Mouse (Mus musculus) stomach, postnatal 0 days (tissue): ENCODE results near the gene Pde1c. TPM values are rescaled to one million over a fixed set of nuclear protein-coding genes. Genes with fewer than 3 reads are reported as not detected.

ENCODE experiments used
- ATAC-seq: fragments of 200-750 bp; cut with Nextera tagmentation; 2 replicates; pipeline ENCODE4 v1.8.0; 2017; ENCODE audit not compliant: low FRiP score, low TSS enrichment
- DNase-seq: peaks from one replicate; pipeline ENCODE4 v3.0.0-alpha.2; 2016; ENCODE audit warnings: low spot score
- H3K27ac ChIP-seq: fragments of 300-500 bp; sonication (generic); replicated peaks from 2 replicates; pipeline ENCODE4 v1.5.1; 2014; ENCODE audit warnings: mild to moderate bottlenecking, control low read depth
- H3K27me3 ChIP-seq: fragments of 300-500 bp; sonication (generic); 2 replicates; pipeline ENCODE4 v1.6.1; 2014; ENCODE audit warnings: low read length; ENCODE audit not compliant: control insufficient read depth, insufficient read depth
- H3K36me3 ChIP-seq: fragments of 300-500 bp; sonication (generic); 2 replicates; pipeline ENCODE4 v1.6.1; 2014; ENCODE audit warnings: low read length, mixed read lengths; ENCODE audit not compliant: control insufficient read depth, insufficient read depth
- H3K4me1 ChIP-seq: fragments of 300-500 bp; sonication (generic); replicated peaks from 2 replicates; pipeline ENCODE4 v1.6.1; 2014; ENCODE audit warnings: antibody characterized with exemption; ENCODE audit not compliant: control insufficient read depth, insufficient read depth
- H3K4me2 ChIP-seq: fragments of 300-500 bp; sonication (generic); replicated peaks from 2 replicates; pipeline ENCODE4 v1.6.1; 2014; ENCODE audit warnings: low read depth, mild to moderate bottlenecking, control low read depth, moderate library complexity
- H3K4me3 ChIP-seq: fragments of 300-500 bp; sonication (generic); 2 replicates; pipeline ENCODE4 v1.5.1; 2014; ENCODE audit warnings: low read depth, low read length, control low read depth
- H3K9ac ChIP-seq: fragments of 300-500 bp; sonication (generic); 2 replicates; pipeline ENCODE4 v1.6.1; 2014; ENCODE audit warnings: mild to moderate bottlenecking, low read length, control low read depth, mixed read lengths
- H3K9me3 ChIP-seq: fragments of 300-500 bp; sonication (generic); 2 replicates; pipeline ENCODE4 v1.6.1; 2016; ENCODE audit warnings: low read length; ENCODE audit not compliant: control insufficient read depth
- CTCF ChIP-seq: IDR thresholded peaks from 2 replicates; pipeline ENCODE4 v1.5.1; 2016; ENCODE audit warnings: antibody characterized with exemption, low read depth, mild to moderate bottlenecking, moderate library complexity
- EP300 ChIP-seq: optimal IDR thresholded peaks from 2 replicates; pipeline ENCODE3; 2016; ENCODE audit warnings: antibody characterized with exemption
- WGBS: fragments of 180-500 bp; shearing (Covaris S2); extraction: QIAGEN DNeasy Blood & Tissue Kit; methylation state at CpG from one replicate; pipeline ENCODE4 v1.1.7; 2014; 5-methylcytosine and 5-hydroxymethylcytosine counted together
- polyA plus RNA-seq: library from polyadenylated mRNA; unstranded; fragments of >200 nt; fragmentation: Nextera tagmentation; extraction: Ambion mirVana; gene quantifications from 2 replicates; pipeline ENCODE4 v1.2.1, GENCODE M21; 2015

Pde1c gene
- polyA plus RNA-seq, 1 experiment from 2014 or later, result 1.8 TPM

DNA sequence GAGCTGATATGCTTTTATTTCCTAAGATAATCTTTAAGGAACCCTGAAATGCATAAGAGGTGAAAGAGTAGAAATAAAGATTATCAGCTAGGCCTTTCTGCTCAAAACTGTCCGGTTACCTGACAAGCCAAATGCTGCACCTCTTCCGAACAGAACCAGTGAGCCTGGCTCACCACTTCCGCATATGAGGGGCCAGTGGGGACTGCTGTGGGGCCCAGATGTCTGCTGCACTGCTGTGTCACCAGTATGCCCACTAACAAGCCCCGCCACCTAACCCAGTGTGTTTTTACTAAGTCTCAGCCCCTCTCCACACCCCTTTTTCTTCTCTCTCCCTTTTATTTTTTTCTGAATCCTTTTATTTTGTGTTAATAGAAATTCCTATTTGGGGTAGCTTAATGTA, 17.9 kb downstream of the Pde1c start:
- 70% methylated on average over 4 of the region's 4 CpGs for WGBS
- DNase-seq, result no peak
- Histone ChIP-seq H3K4me3 (no peak overlapping the region), H3K4me1 (no peaks in the 10 kb centered on the region), H3K36me3 (no peaks in the 10 kb centered on the region), H3K4me2 (no peak overlapping the region), H3K27me3 (no peaks in the 10 kb centered on the region), H3K9me3 (no peaks in the 10 kb centered on the region), H3K9ac (no peak overlapping the region), H3K27ac (no peak overlapping the region)
- TF ChIP-seq CTCF (no peak), EP300 (no peak)
- ATAC-seq, result no peak

DNA sequence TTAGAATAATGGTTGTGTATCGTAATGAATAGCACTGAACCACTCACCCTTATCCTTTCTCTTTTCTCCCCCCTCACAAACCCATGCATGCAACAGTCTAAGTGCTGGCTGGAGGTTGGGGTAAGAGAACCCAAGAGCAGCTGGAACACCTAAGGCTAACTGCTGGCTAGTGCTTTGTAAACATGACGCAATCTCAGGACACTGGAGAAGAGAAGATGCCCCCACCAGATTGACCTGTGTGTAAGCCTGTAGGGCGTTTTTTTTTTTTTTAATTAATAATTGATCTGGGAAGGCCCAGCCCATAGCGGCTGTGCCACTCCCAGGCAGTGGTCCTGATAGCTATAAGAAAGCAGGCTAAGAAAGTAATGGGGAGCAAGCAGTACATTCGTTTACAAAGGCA, 28.7 kb downstream of the Pde1c start:
- TF ChIP-seq CTCF (no peak), EP300 (no peak)
- H3K9ac ChIP-seq, result no peak overlapping the region
- no peak overlapping the region for H3K27ac ChIP-seq
- H3K9me3 ChIP-seq, result no peaks in the 10 kb centered on the region
- ATAC-seq, result no peak
- DNase-seq, result no peak
- no peaks in the 10 kb centered on the region for H3K36me3 ChIP-seq
- no peaks in the 10 kb centered on the region for H3K27me3 ChIP-seq
- WGBS, result 55% methylated on average over 5 of the region's 5 CpGs
- no peak overlapping the region for H3K4me2 ChIP-seq
- no peak overlapping the region for H3K4me3 ChIP-seq
- H3K4me1 ChIP-seq, result no peaks in the 10 kb centered on the region

DNA sequence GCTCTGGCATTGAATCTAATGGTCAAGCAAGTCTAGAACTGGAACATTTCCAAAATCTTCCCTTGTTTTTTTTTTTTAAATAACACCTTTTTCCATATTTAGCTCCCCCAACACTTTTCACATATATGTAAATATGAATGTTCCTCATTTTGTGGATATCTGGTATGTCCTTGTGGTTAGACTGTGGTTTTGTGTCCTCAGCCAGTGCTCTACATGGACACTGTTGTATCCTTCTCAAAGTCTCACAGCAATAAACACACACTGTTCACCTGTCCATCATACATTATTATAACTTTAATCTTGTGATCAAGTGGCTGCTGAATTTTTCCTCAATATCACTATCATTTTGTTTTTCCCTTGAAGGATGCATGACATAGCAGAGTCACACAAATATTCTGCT, 34.2 kb downstream of the Pde1c start:
- H3K9ac ChIP-seq, result no peak overlapping the region
- DNase-seq, result no peak
- no peaks in the 10 kb centered on the region for H3K9me3 ChIP-seq
- H3K27ac ChIP-seq, result no peak overlapping the region
- H3K36me3 ChIP-seq, result no peaks in the 10 kb centered on the region
- no peak for ATAC-seq
- no peaks in the 10 kb centered on the region for H3K4me1 ChIP-seq
- TF ChIP-seq CTCF, result no peak
- no peak for TF ChIP-seq EP300
- no peak overlapping the region for H3K4me2 ChIP-seq
- H3K27me3 ChIP-seq, result no peaks in the 10 kb centered on the region
- no peak overlapping the region for H3K4me3 ChIP-seq

DNA sequence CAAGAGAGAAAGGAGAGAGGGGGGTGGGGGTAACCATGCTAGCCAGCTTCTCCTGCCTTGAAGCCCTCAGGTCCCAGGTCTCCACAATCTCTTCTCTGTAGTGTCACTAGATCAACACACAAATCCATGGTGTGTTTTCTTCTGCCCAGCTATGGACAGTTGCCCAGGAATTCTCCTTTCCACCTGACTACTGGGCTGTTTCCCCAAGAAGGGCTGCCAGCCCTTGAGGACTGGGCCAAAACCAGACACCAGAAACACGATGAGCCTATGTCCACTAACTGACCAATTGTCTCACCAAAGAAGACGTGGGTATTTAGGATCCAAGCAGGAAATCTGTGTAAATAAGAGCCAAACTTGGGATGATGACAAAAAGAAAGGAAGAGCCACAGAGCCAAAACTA, 36.6 kb downstream of the Pde1c start:
- Histone ChIP-seq H3K4me3 (no peak overlapping the region), H3K4me1 (no peaks in the 10 kb centered on the region), H3K27me3 (no peaks in the 10 kb centered on the region), H3K9ac (no peak overlapping the region), H3K4me2 (no peak overlapping the region), H3K27ac (no peak overlapping the region), H3K36me3 (no peaks in the 10 kb centered on the region), H3K9me3 (no peaks in the 10 kb centered on the region)
- ATAC-seq (no peak), DNase-seq (no peak)
- TF ChIP-seq CTCF (no peak), EP300 (no peak)
- 65% methylated on average over 2 of the region's 2 CpGs for WGBS

DNA sequence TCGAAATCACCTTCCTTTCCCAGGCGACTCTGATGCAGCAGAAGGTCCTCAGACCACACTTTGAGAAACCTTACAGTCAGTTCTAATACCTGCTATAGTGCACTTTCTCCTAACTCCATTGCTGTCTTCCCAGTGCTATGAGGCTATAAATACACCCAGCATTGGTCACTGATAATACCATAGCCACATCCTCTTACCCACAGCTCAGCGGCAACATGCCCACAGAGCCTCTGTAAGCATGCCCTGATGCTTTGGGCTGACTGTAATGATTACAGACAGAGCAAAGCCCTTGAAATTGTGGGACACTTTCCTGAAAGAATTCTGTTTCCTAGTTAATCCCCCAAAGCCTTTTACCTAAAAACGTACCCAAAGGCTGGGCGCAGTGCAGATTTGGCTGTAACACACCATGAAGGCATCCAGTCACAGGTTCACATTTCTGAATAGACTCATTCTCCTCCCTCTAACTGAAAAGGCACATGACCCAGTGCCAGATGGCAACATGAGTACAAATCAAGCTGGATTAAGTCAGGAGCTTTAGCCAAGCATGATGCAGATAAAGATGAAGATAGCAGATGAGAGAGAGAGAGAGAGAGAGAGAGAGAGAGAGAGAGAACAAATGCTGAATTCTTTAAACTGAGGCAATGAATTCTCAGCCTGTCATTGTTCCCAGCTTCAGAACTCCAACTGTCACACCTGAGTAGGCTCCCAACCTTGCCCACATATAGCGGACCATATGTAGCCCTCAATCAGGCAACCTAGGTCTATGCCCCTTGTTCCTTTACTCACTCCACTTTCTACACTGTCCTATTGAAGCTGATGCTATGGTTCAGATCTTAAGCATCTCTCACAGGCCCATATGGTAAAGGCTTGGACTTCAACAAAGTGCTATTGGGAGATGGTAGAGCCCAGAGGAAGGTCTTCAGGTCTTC, 44.7 kb downstream of the Pde1c start:
- Histone ChIP-seq H3K9me3 (no peaks in the 10 kb centered on the region), H3K27ac (no peak overlapping the region), H3K9ac (no peak overlapping the region), H3K27me3 (no peaks in the 10 kb centered on the region), H3K4me3 (no peak overlapping the region), H3K4me2 (no peak overlapping the region), H3K36me3 (no peaks in the 10 kb centered on the region), H3K4me1 (no peaks in the 10 kb centered on the region)
- WGBS, result 84% methylated on average over 6 of the region's 6 CpGs
- ATAC-seq (no peak), DNase-seq (no peak)
- TF ChIP-seq CTCF (no peak), EP300 (no peak)

DNA sequence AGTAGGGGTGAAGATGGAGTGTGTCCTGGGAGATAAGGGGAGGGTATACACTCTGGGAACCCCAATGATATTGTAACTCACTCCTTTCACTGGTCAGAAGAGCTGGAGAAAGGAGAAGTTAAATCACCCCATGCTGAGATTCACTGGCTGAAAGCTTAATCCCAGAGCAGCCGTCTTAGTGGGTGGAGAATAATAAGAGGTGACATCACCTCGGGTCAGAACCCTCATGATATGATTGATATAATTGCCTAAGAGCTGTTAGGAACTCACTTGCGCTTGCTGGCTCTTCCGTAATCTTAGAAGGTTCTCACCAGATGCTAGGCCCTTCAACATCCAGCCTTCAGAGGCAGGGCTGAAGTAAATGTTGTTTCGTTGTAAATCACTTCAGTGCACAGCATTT, 79.7 kb downstream of the Pde1c start:
- 60% methylated on average over 5 of the region's 5 CpGs for WGBS
- no peak for TF ChIP-seq EP300
- TF ChIP-seq CTCF, result no peak

More for the DNA sequence above, 79.7 kb downstream of the Pde1c start:
- Histone ChIP-seq H3K9ac (no peak overlapping the region), H3K4me2 (no peak overlapping the region), H3K27ac (no peak overlapping the region), H3K9me3 (no peaks in the 10 kb centered on the region), H3K27me3 (no peaks in the 10 kb centered on the region), H3K4me1 (no peaks in the 10 kb centered on the region), H3K36me3 (no peaks in the 10 kb centered on the region), H3K4me3 (no peak overlapping the region)
- no peak for DNase-seq
- ATAC-seq, result no peak
